Mouse (Mus musculus) urinary bladder, postnatal 36 days (tissue): ENCODE data around the gene Fgfr2.
A peak's percentile ranks its signal among the peaks of the same experiment; 100 is the strongest.

Experiments
- DNase-seq, 2 experiments: peaks; one replicate each; pipeline ENCODE4 v3.0.0; 2022; ENCODE audit warnings: low spot score in 2 of 2, mixed read lengths in 1 of 2

Fgfr2 gene

GRCm38 (mm10) chr7:132183892-132184404 is 939.2 kb downstream of the Fgfr2 start:
- DNase-seq, result no peak

- DNase-seq, result no peak
Observed at GRCm38 (mm10) chr7:132181586-132182198, 941.5 kb downstream of the Fgfr2 start.

DNA sequence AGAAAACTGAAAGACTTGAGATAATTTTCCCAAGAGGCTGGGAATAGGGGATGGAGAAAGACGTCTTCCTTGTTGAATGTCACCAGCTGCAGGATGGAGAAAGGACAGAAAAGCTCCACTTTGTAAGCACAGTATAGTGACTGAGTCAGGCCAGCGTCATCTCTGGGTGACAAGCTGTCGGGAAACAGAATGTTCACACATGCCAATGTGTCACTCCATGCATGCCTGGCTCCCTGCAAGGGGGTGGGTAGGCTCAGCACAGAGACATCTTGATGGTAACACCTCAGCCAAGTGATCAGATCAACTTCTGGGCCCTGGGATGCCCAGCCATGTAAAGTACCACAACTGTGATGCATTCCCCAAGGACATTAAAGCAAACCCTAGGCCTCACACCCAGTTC is 942.1 kb downstream of the Fgfr2 start:
- no peak for DNase-seq

DNA sequence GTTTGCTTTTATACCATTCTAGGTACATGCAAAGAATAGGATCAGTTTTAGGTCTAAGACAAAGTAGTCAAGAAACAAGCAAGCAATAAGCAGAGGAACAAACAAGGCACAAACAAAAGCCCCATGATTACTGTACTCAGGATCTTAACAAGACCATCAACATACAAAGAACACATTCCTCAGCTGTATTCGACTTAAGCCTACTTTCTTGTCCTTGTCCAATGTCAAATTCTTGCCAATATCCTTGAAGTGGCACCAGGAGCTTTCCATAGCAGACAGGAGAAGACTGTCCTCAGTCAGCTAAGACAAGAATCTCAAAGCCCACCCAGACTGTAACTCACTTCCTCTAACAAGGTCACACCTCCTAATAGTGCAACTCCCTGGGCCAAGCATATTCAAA is 944.1 kb downstream of the Fgfr2 start:
- DNase-seq, result no peak

GRCm38 (mm10) chr7:132174787-132175186 is 948.4 kb downstream of the Fgfr2 start:
- DNase-seq, result no peak

DNA sequence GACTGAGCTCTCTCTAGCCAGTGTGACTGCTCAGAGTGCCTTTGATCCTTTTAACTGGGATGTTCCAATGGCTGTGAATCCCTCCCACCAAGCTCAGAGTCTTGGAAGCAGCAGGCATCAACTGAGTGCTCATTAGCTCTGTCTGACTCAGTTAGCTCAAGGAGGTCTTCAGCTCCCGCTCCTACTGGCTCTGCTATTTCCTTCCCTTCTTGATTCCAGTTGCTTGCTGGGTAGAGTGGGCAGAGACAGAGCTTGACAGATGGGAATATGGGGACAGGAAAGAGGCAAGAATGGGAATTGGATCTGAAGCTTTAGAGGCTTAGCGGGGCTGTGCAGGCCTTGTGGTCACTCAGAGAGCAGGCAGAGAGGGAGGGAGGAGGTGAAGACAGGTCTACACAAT is 948.9 kb downstream of the Fgfr2 start:
- no peak for DNase-seq

- DNase-seq, result no peak
Observed at GRCm38 (mm10) chr7:132172220-132172619, 950.9 kb downstream of the Fgfr2 start.

DNA sequence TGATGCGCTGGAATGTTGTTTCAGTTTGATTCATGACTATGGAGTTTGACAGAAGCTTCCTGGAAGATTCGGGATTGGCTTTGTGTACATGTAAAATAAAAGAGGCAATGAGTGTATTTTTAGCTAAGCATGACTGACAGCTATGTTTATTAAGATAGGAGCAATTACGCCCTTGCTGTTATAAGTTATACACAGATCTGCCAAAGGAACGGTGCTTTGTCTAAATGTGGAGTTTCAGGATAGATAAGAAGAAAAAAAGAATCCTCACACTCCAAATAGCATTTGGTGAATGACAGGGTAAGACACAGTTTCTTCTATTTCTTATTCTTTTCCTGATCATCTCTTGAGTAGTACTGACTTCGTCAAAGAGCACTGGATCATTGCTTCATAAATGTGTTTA is 951.4 kb downstream of the Fgfr2 start:
- no peak for DNase-seq

DNA sequence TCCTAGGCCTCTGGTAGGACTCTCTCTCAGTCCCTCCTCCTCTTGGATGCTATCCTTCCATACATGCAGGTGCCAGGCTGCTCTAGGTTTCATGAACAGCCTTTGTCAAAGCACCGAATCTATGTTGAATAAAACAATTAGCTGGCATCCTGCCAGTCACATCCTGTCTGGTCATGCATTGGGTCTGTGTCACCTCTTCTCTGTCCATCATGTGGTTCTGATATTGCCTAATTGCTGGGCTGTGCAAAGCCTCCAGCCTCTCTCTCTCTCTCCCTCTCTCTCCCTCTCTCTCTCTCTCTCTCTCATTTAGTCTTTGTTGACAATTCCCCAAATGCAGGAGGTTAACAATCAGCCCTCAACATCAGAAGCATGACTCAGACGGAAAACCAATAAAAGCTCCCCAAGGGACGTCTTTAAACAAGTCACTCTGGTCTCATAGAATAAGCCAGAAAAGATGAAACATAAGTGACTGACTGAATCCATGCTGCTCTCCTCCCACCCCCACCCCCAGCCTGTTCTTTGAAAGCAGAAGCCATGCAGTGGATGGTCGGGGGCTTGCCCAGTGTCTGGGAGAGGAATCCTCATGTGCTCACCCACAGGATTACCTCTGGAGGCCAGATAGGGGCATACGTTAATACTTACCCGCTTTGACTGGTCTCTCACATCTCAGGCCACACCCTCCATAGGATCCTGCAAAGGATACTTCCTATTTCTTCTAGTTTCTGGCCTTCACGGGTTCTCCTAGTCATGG is 953.6 kb downstream of the Fgfr2 start:
- peak; percentile 45 to 56 for DNase-seq

- no peak for DNase-seq
Observed at GRCm38 (mm10) chr7:132167239-132167638, 955.9 kb downstream of the Fgfr2 start.

- no peak for DNase-seq
Observed at GRCm38 (mm10) chr7:132162254-132162653, 960.9 kb downstream of the Fgfr2 start.

DNA sequence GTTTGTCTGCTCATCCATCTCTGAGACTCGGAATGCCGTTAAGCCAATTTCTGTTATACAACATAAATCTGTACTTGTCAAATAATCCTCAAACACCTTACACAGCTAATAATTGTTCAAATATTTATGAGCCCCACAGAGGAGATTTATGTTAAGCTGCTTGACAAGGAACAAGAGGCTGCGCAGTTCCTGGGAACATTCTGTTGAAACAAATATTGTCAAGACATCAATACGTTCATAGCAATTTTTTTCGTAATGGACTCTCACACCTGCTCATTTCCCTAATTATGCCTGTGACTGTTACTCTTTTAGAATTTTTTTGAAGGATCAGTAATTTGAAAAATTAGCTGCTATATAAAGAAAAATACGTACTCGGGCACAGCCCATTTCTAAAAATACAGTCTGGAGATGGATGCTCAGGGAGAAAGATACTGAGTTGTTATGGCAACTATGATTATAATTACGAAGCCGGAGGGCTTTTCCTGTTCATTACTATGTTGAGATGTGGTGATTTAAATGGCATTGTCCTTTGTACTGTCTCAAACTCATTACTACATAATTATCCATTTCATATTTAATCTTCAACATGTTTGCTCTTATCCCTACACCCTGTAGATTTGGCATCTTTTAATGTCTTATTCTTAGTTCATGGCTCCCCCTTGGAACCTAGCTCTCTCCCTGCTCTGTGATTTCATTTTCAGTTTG is 964.7 kb downstream of the Fgfr2 start:
- no peak for DNase-seq

DNA sequence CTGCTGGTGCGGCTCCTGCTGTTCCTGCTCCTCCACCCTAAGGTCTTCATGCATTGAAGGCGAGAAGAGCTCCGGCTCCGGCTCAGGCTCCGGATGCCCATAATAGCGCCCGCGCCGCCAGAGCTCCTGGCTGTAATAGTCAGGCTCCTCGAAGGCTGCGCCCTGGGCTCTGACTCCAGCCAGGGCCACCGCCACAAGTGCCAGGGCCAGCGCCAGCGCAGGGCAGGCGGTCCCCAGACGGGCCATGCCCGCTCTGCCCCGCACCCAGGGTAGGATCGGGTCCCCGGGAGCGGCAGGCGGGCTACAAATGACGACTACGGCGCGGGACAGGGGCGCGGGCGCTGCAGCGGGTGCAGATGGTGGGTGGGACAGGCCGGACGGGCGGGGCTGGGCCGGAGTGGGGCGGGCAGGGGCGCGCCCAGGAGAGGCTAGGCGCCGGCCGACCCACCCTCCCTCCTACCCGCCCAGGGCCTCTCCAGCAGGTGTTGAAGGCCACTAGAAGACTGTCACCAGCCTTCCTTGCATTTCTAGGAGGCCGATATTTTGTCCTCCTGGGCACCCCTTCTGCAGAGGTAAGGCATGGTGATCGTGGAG is 968.7 kb downstream of the Fgfr2 start, which contains the start of gene Cpxm2:
Cpxm2 (minus strand) TSS at position 372 of the 594 bp plus-strand sequence.
- no peak for DNase-seq

GRCm38 (mm10) chr7:132153725-132154147 is 969.4 kb downstream of the Fgfr2 start:
- peak in 1 of 2 experiments; percentile 5 for DNase-seq

DNA sequence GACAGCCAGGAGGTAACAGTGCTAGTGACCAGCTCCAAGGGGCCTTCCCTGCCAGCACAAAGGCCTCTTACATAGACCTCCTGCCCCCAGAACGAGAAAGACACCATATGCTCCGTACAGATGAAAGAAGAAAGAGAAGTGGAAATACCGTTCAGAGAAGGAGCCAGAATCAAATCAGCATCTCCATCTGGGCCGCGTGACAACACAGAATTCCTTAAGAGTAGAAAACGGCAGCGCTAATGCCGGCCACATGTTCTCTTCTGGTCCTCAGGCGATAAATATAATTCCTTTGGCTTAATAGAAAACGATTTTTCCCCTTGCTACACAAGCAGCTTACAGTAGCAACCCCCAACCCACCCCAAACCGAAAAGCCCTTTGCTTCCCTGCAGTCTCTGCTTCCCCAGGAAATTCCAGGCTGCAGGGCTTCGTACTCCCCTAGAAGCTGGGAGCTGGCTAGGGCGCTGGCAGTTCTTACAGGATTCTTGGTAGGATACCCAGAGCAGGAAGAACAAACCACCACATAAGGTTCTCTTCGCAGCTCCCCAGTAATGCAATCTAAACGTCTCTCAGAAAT is 977.8 kb downstream of the Fgfr2 start:
- no peak for DNase-seq

GRCm38 (mm10) chr7:132128687-132129086 is 994.5 kb downstream of the Fgfr2 start:
- no peak for DNase-seq

DNA sequence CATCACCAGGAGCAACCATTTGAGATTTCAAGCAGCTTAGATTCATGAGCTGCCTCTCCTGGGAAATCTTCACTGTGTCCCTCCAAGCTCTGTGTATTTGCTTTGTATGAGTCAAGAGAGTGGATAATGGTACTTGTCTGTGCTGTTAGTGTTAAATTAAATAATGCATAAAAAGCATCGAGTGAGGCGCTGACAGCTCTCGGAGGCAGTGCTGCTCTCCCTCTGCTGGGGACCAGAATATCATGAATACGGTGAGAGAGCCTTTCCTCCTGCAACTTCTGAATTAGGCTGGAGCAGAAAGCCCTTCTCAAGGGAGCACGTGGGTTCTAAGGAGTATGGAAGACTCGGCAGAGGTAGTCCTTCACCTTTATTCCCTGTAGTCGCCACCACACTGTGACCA is 998.2 kb downstream of the Fgfr2 start:
- no peak for DNase-seq

DNA sequence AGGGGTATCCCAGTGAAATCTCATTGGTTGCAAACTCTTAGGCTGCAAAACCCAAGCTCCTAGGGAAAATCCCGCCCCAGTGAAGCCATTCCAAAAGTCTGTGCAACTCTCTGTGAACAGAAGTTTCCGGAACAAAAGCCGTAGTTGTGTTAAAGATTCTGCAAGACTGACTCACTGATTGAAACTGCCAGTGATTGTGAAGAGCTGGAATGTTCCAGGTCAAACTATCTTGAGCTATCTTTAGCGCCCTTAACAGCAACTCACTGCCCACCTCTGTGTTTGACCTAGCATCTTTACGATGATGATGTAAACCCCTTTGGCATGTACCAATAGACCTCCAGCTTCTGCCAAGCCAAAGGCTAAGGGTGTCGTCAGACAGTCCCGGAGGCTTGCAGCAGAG is 999.9 kb downstream of the Fgfr2 start:
- DNase-seq, result no peak

DNA sequence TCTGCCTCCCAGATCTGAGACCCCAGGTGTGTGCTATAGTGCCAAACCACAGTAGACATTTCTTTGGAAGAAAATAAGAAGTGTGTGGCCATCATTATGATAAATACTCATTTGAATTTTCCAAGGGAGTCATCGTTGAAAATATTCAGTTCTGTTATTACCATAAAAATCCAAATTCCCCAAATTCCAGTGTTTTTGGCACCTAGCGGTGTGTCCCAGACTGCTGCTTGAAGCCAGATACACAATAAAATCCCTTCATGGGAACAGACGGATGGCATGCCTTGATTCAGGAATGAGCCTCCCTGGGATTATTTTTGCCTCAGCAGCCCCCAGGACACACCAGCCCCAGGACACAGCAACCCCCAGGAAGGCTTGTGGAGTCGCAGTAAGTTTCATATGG is 1003.3 kb downstream of the Fgfr2 start:
- DNase-seq, result no peak

GRCm38 (mm10) chr7:132111770-132112169 is 1011.4 kb downstream of the Fgfr2 start:
- no peak for DNase-seq

DNA sequence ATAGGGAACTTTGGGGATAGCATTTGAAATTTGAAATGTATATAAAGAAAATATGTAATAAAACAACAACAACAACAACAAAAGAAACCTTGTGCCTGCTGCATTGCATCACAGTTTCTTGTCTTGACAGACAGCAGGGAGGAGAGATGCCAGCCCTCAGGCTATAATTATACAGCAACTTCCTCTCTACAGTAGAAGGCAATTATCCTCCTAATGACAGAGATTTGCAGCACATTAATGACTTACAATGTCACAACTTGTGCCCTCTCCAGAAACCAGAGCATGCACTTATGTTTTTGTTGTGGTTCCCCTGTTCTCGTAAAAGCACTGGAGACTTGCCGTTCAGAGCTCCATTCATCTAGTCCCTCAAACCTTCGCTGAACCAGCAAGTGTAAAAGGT is 1012.8 kb downstream of the Fgfr2 start:
- DNase-seq, result no peak

DNA sequence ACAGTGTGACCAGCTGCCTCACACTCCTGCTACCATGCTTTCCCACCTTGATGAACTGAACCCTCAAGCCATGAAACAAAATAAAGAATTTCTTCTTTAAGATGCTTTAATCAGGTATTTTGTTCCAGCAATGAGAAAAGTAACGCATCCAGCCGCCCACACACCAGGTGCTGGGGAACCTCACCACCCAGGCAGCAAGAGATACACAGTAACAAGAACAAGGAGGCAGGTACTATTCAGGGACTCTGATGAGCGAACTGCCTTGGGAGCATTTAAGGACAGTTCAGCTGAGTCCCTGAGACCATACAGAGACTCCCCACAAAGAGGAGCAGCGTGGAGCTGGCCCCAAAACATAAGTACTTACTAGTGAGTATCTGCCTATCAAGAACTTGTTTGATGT is 1016.3 kb downstream of the Fgfr2 start:
- no peak for DNase-seq
